Mouse (Mus musculus) CH12.LX (cell line): ENCODE data around the gene 1700069L16Rik. TPM values are rescaled to one million over a fixed set of nuclear protein-coding genes. Genes with fewer than 3 reads are reported as not detected.

Experiments used
- DNase-seq: peaks from one replicate; pipeline ENCODE4 v3.0.0-alpha.2; 2013; ENCODE audit errors: extremely low read depth
- H3K27ac ChIP-seq: 2 replicates; pipeline ENCODE4 v1.5.1; 2012; ENCODE audit warnings: low read depth, mild to moderate bottlenecking, control low read depth, moderate library complexity; ENCODE audit not compliant: insufficient read depth
- H3K27me3 ChIP-seq: replicated peaks from 2 replicates; pipeline ENCODE3; 2012; ENCODE audit warnings: inconsistent platforms
- H3K36me3 ChIP-seq, 2 experiments: replicated peaks in 1 of 2; 2 replicates each; pipeline versions ENCODE3 to v1.6.1; 2012; ENCODE audit warnings: inconsistent platforms in 1 of 2, low read length in 1 of 2, mild to moderate bottlenecking in 1 of 2, mixed read lengths in 1 of 2, moderate library complexity in 1 of 2; ENCODE audit not compliant: control insufficient read depth in 1 of 2, insufficient read depth in 1 of 2
- H3K4me1 ChIP-seq, 2 experiments: 2 replicates each; pipeline ENCODE4 v1.6.1; 2012; ENCODE audit warnings: inconsistent platforms in 1 of 2, moderate library complexity in 1 of 2; ENCODE audit not compliant: insufficient read depth in 2 of 2, control insufficient read depth in 1 of 2
- H3K4me2 ChIP-seq: 2 replicates; pipeline ENCODE4 v1.6.1; 2012; ENCODE audit warnings: low read depth, mild to moderate bottlenecking, control low read depth; ENCODE audit not compliant: poor library complexity, insufficient read depth, severe bottlenecking
- H3K4me3 ChIP-seq, 3 experiments: fragments of 150-350 bp in 1 of 3; sonication (generic) in 1 of 3; replicated peaks in 1 of 3; 2 replicates each; pipeline versions ENCODE3 to v1.5.1; 2011 to 2012; ENCODE audit warnings: low read depth in 2 of 3, low read length in 2 of 3, mild to moderate bottlenecking in 2 of 3, moderate library complexity in 2 of 3, control low read depth in 1 of 3, improper control_type of control experiment in 1 of 3, inconsistent platforms in 1 of 3, mixed read lengths in 1 of 3; ENCODE audit not compliant: poor library complexity in 1 of 3
- H3K79me2 ChIP-seq: replicated peaks from 2 replicates; pipeline ENCODE4 v1.6.1; 2012; ENCODE audit warnings: mild to moderate bottlenecking, moderate library complexity; ENCODE audit not compliant: control insufficient read depth, poor library complexity, insufficient read depth, severe bottlenecking; ENCODE audit errors: extremely low read depth
- H3K9ac ChIP-seq: 2 replicates; pipeline ENCODE4 v1.6.1; 2012; ENCODE audit warnings: low read depth, mild to moderate bottlenecking, control low read depth, moderate library complexity; ENCODE audit not compliant: insufficient read depth
- H3K9me3 ChIP-seq: replicated peaks from 2 replicates; pipeline ENCODE3; 2012; ENCODE audit warnings: low read length, inconsistent platforms, mixed read lengths
- CHD1 ChIP-seq: IDR thresholded peaks from 2 replicates; pipeline ENCODE4 v1.6.1; 2012; ENCODE audit warnings: low read depth, low read length, improper control_type of control experiment, inconsistent platforms
- CHD2 ChIP-seq: IDR thresholded peaks from 2 replicates; pipeline ENCODE4 v1.6.1; 2011; ENCODE audit warnings: low read length, improper control_type of control experiment
- CTCF ChIP-seq, 2 experiments: IDR thresholded peaks in 1 of 2; conservative IDR thresholded peaks in 1 of 2; 2 replicates each; pipeline ENCODE4 v1.5.1; 2011 to 2012; ENCODE audit warnings: low read depth in 2 of 2, low read length in 2 of 2, improper control_type of control experiment in 1 of 2, inconsistent platforms in 1 of 2, mild to moderate bottlenecking in 1 of 2, moderate library complexity in 1 of 2
- ELF1 ChIP-seq: IDR thresholded peaks from 2 replicates; pipeline ENCODE4 v1.6.1; 2014; ENCODE audit warnings: low read depth, mild to moderate bottlenecking, inconsistent platforms, low read length, improper control_type of control experiment
- ETS1 ChIP-seq: conservative IDR thresholded peaks from 2 replicates; pipeline ENCODE4 v1.6.1; 2012; ENCODE audit warnings: low read depth, mild to moderate bottlenecking, inconsistent platforms, low read length, improper control_type of control experiment, moderate library complexity
- HCFC1 ChIP-seq: IDR thresholded peaks from 2 replicates; pipeline ENCODE4 v1.6.1; 2012; ENCODE audit warnings: low read depth, mild to moderate bottlenecking, inconsistent platforms, low read length, improper control_type of control experiment
- IRF4 ChIP-seq: IDR thresholded peaks from 2 replicates; pipeline ENCODE4 v1.6.1; 2014; ENCODE audit warnings: low read depth, mild to moderate bottlenecking, inconsistent platforms, low read length, improper control_type of control experiment
- JUN ChIP-seq: IDR thresholded peaks from 2 replicates; pipeline ENCODE4 v1.6.1; 2011; ENCODE audit warnings: low read depth, mild to moderate bottlenecking, low read length, improper control_type of control experiment, moderate library complexity; ENCODE audit not compliant: insufficient read depth
- MEF2A ChIP-seq: IDR thresholded peaks from 2 replicates; pipeline ENCODE4 v1.6.1; 2014; ENCODE audit warnings: low read depth, mild to moderate bottlenecking, inconsistent platforms, low read length, improper control_type of control experiment, borderline replicate concordance
- MXI1 ChIP-seq: IDR thresholded peaks from 2 replicates; pipeline ENCODE4 v1.6.1; 2011; ENCODE audit warnings: mild to moderate bottlenecking, low read depth, low read length, improper control_type of control experiment
- MYC ChIP-seq: IDR thresholded peaks from 2 replicates; pipeline ENCODE4 v1.6.1; 2011; ENCODE audit warnings: low read depth, mild to moderate bottlenecking, improper control_type of control experiment, low read length
- NRF1 ChIP-seq: IDR thresholded peaks from 2 replicates; pipeline ENCODE4 v1.6.1; 2014; ENCODE audit warnings: low read depth, mild to moderate bottlenecking, inconsistent platforms, low read length, improper control_type of control experiment, moderate library complexity
- POLR2AphosphoS2 ChIP-seq: IDR thresholded peaks from 2 replicates; pipeline ENCODE4 v1.6.1; 2011; ENCODE audit warnings: low read depth, low read length, improper control_type of control experiment
- RAD21 ChIP-seq: IDR thresholded peaks from 2 replicates; pipeline ENCODE4 v1.6.1; 2011; ENCODE audit warnings: low read depth, mild to moderate bottlenecking, low read length, improper control_type of control experiment, moderate library complexity
- SIN3A ChIP-seq: IDR thresholded peaks from 2 replicates; pipeline ENCODE4 v1.6.1; 2012; ENCODE audit warnings: low read length, improper control_type of control experiment, inconsistent platforms
- SMC3 ChIP-seq: IDR thresholded peaks from 2 replicates; pipeline ENCODE4 v1.6.1; 2011; ENCODE audit warnings: low read depth, low read length, improper control_type of control experiment
- TBP ChIP-seq: conservative IDR thresholded peaks from 2 replicates; pipeline ENCODE4 v1.6.1; 2011; ENCODE audit warnings: low read depth, low read length, improper control_type of control experiment
- UBTF ChIP-seq: IDR thresholded peaks from 2 replicates; pipeline ENCODE4 v1.6.1; 2012; ENCODE audit warnings: low read depth, mild to moderate bottlenecking, inconsistent platforms, low read length, improper control_type of control experiment, moderate library complexity
- USF2 ChIP-seq: conservative IDR thresholded peaks from 2 replicates; pipeline ENCODE4 v1.6.1; 2011; ENCODE audit warnings: low read depth, low read length, improper control_type of control experiment
- dilution Hi-C: fragments of 300-500 bp; cut with MboI; formaldehyde crosslinking; loops from 2 replicates; pipeline ENCODE4 v1.14.3; 2020; ENCODE audit warnings: low sequenced_read_pairs; ENCODE audit not compliant: extremely low pct_unique_long_range_greater_than_20kb, extremely low pct_ligation_motif_present
- in situ Hi-C: fragments of 300-500 bp; cut with MboI; formaldehyde crosslinking; loops from 3 replicates; pipeline ENCODE4 v1.14.3; 2019; ENCODE audit warnings: low sequenced_read_pairs, low pct_ligation_motif_present, low pct_unique_long_range_greater_than_20kb, mixed read lengths
- polyA plus RNA-seq: library from polyadenylated mRNA; unstranded; fragments of >175 nt; gene quantifications from 2 replicates; pipeline ENCODE4 v1.2.1, GENCODE M21; 2012; ENCODE audit warnings: low read depth; ENCODE audit not compliant: insufficient read length
- total RNA-seq, 2 experiments: library from RNA; depleted of rRNA; stranded (reverse); fragments of 300-350 nt in 1 of 2; fragments of >200 nt in 1 of 2; gene quantifications; 2 replicates each; pipeline ENCODE4 v1.2.3; 2012 to 2014

Gene 1700069L16Rik
- total and polyA plus RNA-seq, 3 experiments, result not detected

- TF ChIP-seq JUN (no peak), SMC3 (peak; percentile 86), CHD1 (no peak)
- TF ChIP-seq, all 38 proteins: peak for 4
Observed at GRCm38 (mm10) chr5:113732182-113732581, 7.6 kb upstream of the 1700069L16Rik start (continued).

- TF ChIP-seq HCFC1, result no peak
- TF ChIP-seq USF2, result no peak
- TF ChIP-seq MXI1, result no peak
- TF ChIP-seq JUN, result no peak
- no peak for TF ChIP-seq CHD2
- no peak for TF ChIP-seq CTCF (conservative IDR thresholded peaks at IDR 0.05 in 1 of 2, IDR thresholded peaks at IDR 0.05 in 1 of 2; ENCODE audit: low read depth in 2 of 2, low read length in 2 of 2)
- no peak for TF ChIP-seq POLR2AphosphoS2
- TF ChIP-seq ETS1, result no peak
- no peak for TF ChIP-seq UBTF
- Histone ChIP-seq H3K27ac (no peak overlapping the region), H3K9me3 (peaks cover 5% of the 10 kb centered on the region), H3K27me3 (peaks cover 49% of the 10 kb centered on the region), H3K4me2 (no peak overlapping the region), H3K4me3 (no peak overlapping the region), H3K79me2 (no peaks in the 10 kb centered on the region), H3K9ac (no peak overlapping the region), H3K36me3 (no peaks in the 10 kb centered on the region), H3K4me1 (peaks cover 2 to 9% of the 10 kb centered on the region in 2 experiments; a peak in 3 of 4 replicates)
- dilution Hi-C loops (no loop called here), in situ Hi-C loops (loop anchor here (5.0 kb wide), 2 partner anchors 144 to 369 kb away; no protein-coding TSS in a partner anchor)
- no peak for DNase-seq
Observed at GRCm38 (mm10) chr5:113731174-113731573, 6.6 kb upstream of the 1700069L16Rik start.

GRCm38 (mm10) chr5:113730641-113731121, 6.1 kb upstream of the 1700069L16Rik start:
- dilution Hi-C loops (no loop called here), in situ Hi-C loops (loop anchor here (5.0 kb wide), 2 partner anchors 143 to 368 kb away; no protein-coding TSS in a partner anchor)
- no peak overlapping the region for H3K27ac ChIP-seq
- H3K27me3 ChIP-seq, result peaks cover 54% of the 10 kb centered on the region
- H3K4me1 ChIP-seq, result peaks cover 2 to 9% of the 10 kb centered on the region in 2 experiments; a peak in 3 of 4 replicates
- H3K36me3 ChIP-seq, result no peaks in the 10 kb centered on the region
- no peaks in the 10 kb centered on the region for H3K79me2 ChIP-seq
- no peak for TF ChIP-seq ELF1
- no peak for TF ChIP-seq TBP
- TF ChIP-seq SIN3A, result no peak
- no peak for TF ChIP-seq MYC
- TF ChIP-seq MEF2A, result no peak
- TF ChIP-seq IRF4, result no peak
- no peak for TF ChIP-seq RAD21
- TF ChIP-seq NRF1, result no peak
- TF ChIP-seq, all 38 proteins: peak for 0
- no peak overlapping the region for H3K4me3 ChIP-seq
- H3K9me3 ChIP-seq, result peaks cover 5% of the 10 kb centered on the region
- no peak overlapping the region for H3K9ac ChIP-seq
- no peak for DNase-seq
- H3K4me2 ChIP-seq, result no peak overlapping the region
